Mouse (Mus musculus) brain, embryonic 14.5 days (tissue): ENCODE results near the gene Plekhn1. TPM values are rescaled to one million over a fixed set of nuclear protein-coding genes. Genes with fewer than 3 reads are reported as not detected.

Experiments used
- DNase-seq: peaks from one replicate; pipeline ENCODE4 v3.0.0-alpha.2; 2011; ENCODE audit warnings: low read depth
- CTCF ChIP-seq: fragments of 200-500 bp; IDR thresholded peaks from 2 replicates; pipeline ENCODE4 v1.5.1; 2012; ENCODE audit warnings: inconsistent platforms, mild to moderate bottlenecking, moderate library complexity, borderline replicate concordance; ENCODE audit not compliant: insufficient read depth, insufficient read length; ENCODE audit errors: extremely low read depth
- POLR2A ChIP-seq: fragments of 200-500 bp; IDR thresholded peaks from 2 replicates; pipeline ENCODE4 v1.6.1; 2012; ENCODE audit warnings: mild to moderate bottlenecking, inconsistent platforms, borderline replicate concordance; ENCODE audit not compliant: poor library complexity, insufficient read depth, insufficient read length, severe bottlenecking; ENCODE audit errors: extremely low read depth
- polyA plus RNA-seq: library from polyadenylated mRNA; depleted of rRNA; stranded (reverse); fragments of >200 nt; gene quantifications from 2 replicates; pipeline ENCODE4 v1.2.3, GENCODE M21; 2012

Gene Plekhn1
- polyA plus RNA-seq, 1 experiment = 86.7 TPM

DNA sequence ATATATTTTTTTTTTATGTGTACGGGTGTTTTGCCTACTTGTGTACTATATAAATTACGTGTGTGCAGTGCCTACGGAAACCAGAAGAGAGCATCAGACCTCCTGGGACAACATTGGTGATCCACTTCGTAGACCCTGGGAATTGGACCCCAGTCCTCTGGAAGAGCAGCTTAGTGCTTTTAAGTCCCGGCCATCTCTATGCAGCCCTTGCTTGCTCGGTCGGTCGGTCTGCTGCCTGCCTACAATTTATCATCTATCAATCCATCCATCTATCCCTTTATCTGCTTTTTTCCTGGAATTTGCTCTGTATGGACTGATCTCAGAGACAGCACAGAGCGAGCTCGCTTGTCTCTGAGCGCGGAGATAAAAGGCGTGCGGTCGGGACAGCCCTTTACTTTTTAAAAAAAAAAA, 708 bp upstream of the Plekhn1 start:
- DNase-seq = peak; percentile 92
- TF ChIP-seq POLR2A (no peak), CTCF (peak; percentile 41; the same call in 1 of the 2 replicates)

GRCm38 (mm10) chr4:156234021-156234501, 596 bp downstream of the Plekhn1 start:
- peak; percentile 61 for DNase-seq
- no peak for TF ChIP-seq CTCF
- TF ChIP-seq POLR2A = no peak

GRCm38 (mm10) chr4:156228393-156229024, 6.1 kb downstream of the Plekhn1 start:
- no peak for TF ChIP-seq POLR2A
- TF ChIP-seq CTCF = no peak
- no peak for DNase-seq

GRCm38 (mm10) chr4:156227752-156228392, 6.8 kb downstream of the Plekhn1 start:
- DNase-seq = peak; percentile 52
- no peak for TF ChIP-seq POLR2A

DNA sequence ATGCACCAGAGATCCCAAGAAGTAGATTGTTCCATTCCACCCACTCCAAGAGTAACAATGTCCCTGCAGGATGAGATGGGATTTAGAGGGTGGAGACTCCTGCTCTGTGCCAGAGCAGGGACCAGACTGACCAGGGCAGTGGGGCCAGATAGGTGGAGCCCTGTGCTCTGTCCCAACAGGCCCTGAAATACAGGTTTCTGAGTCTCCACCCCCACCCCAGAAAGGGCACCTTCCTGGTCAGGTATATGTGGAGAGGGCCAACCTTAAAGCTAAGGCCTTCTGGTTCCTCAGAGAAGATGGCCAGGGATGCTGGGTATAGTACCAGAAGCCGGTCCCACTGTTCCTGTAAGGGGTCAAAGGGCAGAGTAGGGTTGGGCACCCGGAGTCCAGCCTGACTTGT, 10.4 kb downstream of the Plekhn1 start:
- TF ChIP-seq POLR2A (no peak), CTCF (no peak)
- DNase-seq = no peak

- TF ChIP-seq POLR2A (no peak), CTCF (no peak)
- DNase-seq = no peak
Measured at GRCm38 (mm10) chr4:156219936-156220335, 14.7 kb downstream of the Plekhn1 start.

- DNase-seq = no peak
- no peak for TF ChIP-seq POLR2A
- no peak for TF ChIP-seq CTCF
Measured at GRCm38 (mm10) chr4:156217838-156218237, 16.8 kb downstream of the Plekhn1 start.

GRCm38 (mm10) chr4:156217022-156217669, 17.5 kb downstream of the Plekhn1 start:
- TF ChIP-seq CTCF (no peak), POLR2A (no peak)
- DNase-seq = no peak

- no peak for DNase-seq
- TF ChIP-seq POLR2A (no peak), CTCF (no peak)
Measured at GRCm38 (mm10) chr4:156216196-156216595, 18.5 kb downstream of the Plekhn1 start.

- TF ChIP-seq POLR2A = no peak
- TF ChIP-seq CTCF = no peak
Measured at GRCm38 (mm10) chr4:156215649-156216048, 19.0 kb downstream of the Plekhn1 start, which contains the start of gene Perm1. Gene Perm1, plus strand, starts transcription at chr4:156215868.

GRCm38 (mm10) chr4:156213134-156213533, 21.5 kb downstream of the Plekhn1 start:
- TF ChIP-seq CTCF (no peak), POLR2A (no peak)
- DNase-seq = no peak

More at GRCm38 (mm10) chr4:156215649-156216048, 19.0 kb downstream of the Plekhn1 start, which contains the start of gene Perm1:
- DNase-seq = no peak
